Mouse (Mus musculus): ENCODE results near the gene Phlpp1. TPM values are rescaled to one million over a fixed set of nuclear protein-coding genes. Genes with fewer than 3 reads are reported as not detected.

Phlpp1 gene
- polyA plus RNA-seq, 1 experiment from 2014 or later: 7.7 TPM

GRCm38 (mm10) chr1:106187480-106187879 is 15.9 kb downstream of the Phlpp1 start:
- H3K9me3 ChIP-seq (ENCODE audit: control insufficient read depth, low read length): no peaks in the 10 kb centered on the region
- H3K27me3 ChIP-seq (replicated peaks; ENCODE audit: control insufficient read depth, insufficient read depth, low read length): no peaks in the 10 kb centered on the region
- no peak overlapping the region for H3K27ac ChIP-seq (ENCODE audit: low read length)
- no peaks in the 10 kb centered on the region for H3K36me3 ChIP-seq (ENCODE audit: control insufficient read depth, insufficient read depth)
- no peak overlapping the region for H3K4me3 ChIP-seq (replicated peaks; ENCODE audit: low read length)
- no peak overlapping the region for H3K9ac ChIP-seq (replicated peaks; ENCODE audit: low read depth, low read length)
- no peak overlapping the region for H3K4me2 ChIP-seq (ENCODE audit: low read length)
- no peak for ATAC-seq
- H3K4me1 ChIP-seq (replicated peaks; ENCODE audit: control insufficient read depth, insufficient read depth, low read length): peaks cover 9% of the 10 kb centered on the region

- Histone ChIP-seq H3K4me1 (replicated peaks; ENCODE audit: control insufficient read depth, insufficient read depth, low read length) (peaks cover 17% of the 10 kb centered on the region), H3K4me3 (replicated peaks; ENCODE audit: low read length) (no peak overlapping the region), H3K4me2 (ENCODE audit: low read length) (no peak overlapping the region), H3K36me3 (ENCODE audit: control insufficient read depth, insufficient read depth) (no peaks in the 10 kb centered on the region), H3K27ac (ENCODE audit: low read length) (no peak overlapping the region), H3K27me3 (replicated peaks; ENCODE audit: control insufficient read depth, insufficient read depth, low read length) (no peaks in the 10 kb centered on the region), H3K9me3 (ENCODE audit: control insufficient read depth, low read length) (no peaks in the 10 kb centered on the region), H3K9ac (replicated peaks; ENCODE audit: low read depth, low read length) (no peak overlapping the region)
- WGBS: 55% methylated on average over 3 of the region's 3 CpGs
- ATAC-seq: no peak
These were observed 17.2 kb downstream of the Phlpp1 start for GRCm38 (mm10) chr1:106188756-106189155.

- Histone ChIP-seq H3K9ac (replicated peaks; ENCODE audit: low read depth, low read length) (no peak overlapping the region), H3K4me1 (replicated peaks; ENCODE audit: control insufficient read depth, insufficient read depth, low read length) (peaks cover 17% of the 10 kb centered on the region), H3K4me2 (ENCODE audit: low read length) (no peak overlapping the region), H3K27me3 (replicated peaks; ENCODE audit: control insufficient read depth, insufficient read depth, low read length) (no peaks in the 10 kb centered on the region), H3K4me3 (replicated peaks; ENCODE audit: low read length) (no peak overlapping the region), H3K27ac (ENCODE audit: low read length) (no peak overlapping the region), H3K36me3 (ENCODE audit: control insufficient read depth, insufficient read depth) (no peaks in the 10 kb centered on the region), H3K9me3 (ENCODE audit: control insufficient read depth, low read length) (no peaks in the 10 kb centered on the region)
- WGBS: 94% methylated on average over 5 of the region's 5 CpGs
- ATAC-seq: no peak
These were observed 17.8 kb downstream of the Phlpp1 start for GRCm38 (mm10) chr1:106189311-106189710.

GRCm38 (mm10) chr1:106190695-106191094 is 19.1 kb downstream of the Phlpp1 start:
- H3K27me3 ChIP-seq (replicated peaks; ENCODE audit: control insufficient read depth, insufficient read depth, low read length): no peaks in the 10 kb centered on the region
- no peak overlapping the region for H3K27ac ChIP-seq (ENCODE audit: low read length)
- no peak overlapping the region for H3K9ac ChIP-seq (replicated peaks; ENCODE audit: low read depth, low read length)
- no peak overlapping the region for H3K4me2 ChIP-seq (ENCODE audit: low read length)
- peaks cover 15% of the 10 kb centered on the region for H3K4me1 ChIP-seq (replicated peaks; ENCODE audit: control insufficient read depth, insufficient read depth, low read length)
- no peaks in the 10 kb centered on the region for H3K9me3 ChIP-seq (ENCODE audit: control insufficient read depth, low read length)
- no peaks in the 10 kb centered on the region for H3K36me3 ChIP-seq (ENCODE audit: control insufficient read depth, insufficient read depth)
- no peak for ATAC-seq
- 60% methylated on average over 3 of the region's 3 CpGs for WGBS
- no peak overlapping the region for H3K4me3 ChIP-seq (replicated peaks; ENCODE audit: low read length)

GRCm38 (mm10) chr1:106191885-106192284 is 20.3 kb downstream of the Phlpp1 start:
- Histone ChIP-seq H3K4me3 (replicated peaks; ENCODE audit: low read length) (no peak overlapping the region), H3K9me3 (ENCODE audit: control insufficient read depth, low read length) (no peaks in the 10 kb centered on the region), H3K4me1 (replicated peaks; ENCODE audit: control insufficient read depth, insufficient read depth, low read length) (peaks cover 18% of the 10 kb centered on the region), H3K27me3 (replicated peaks; ENCODE audit: control insufficient read depth, insufficient read depth, low read length) (no peaks in the 10 kb centered on the region), H3K4me2 (ENCODE audit: low read length) (no peak overlapping the region), H3K9ac (replicated peaks; ENCODE audit: low read depth, low read length) (no peak overlapping the region), H3K36me3 (ENCODE audit: control insufficient read depth, insufficient read depth) (no peaks in the 10 kb centered on the region), H3K27ac (ENCODE audit: low read length) (no peak overlapping the region)
- WGBS: 30% methylated on average over 8 of the region's 8 CpGs
- ATAC-seq: no peak; the same call in 1 of the 2 replicates

- Histone ChIP-seq H3K9me3 (ENCODE audit: control insufficient read depth, low read length) (no peaks in the 10 kb centered on the region), H3K36me3 (ENCODE audit: control insufficient read depth, insufficient read depth) (no peaks in the 10 kb centered on the region), H3K4me1 (replicated peaks; ENCODE audit: control insufficient read depth, insufficient read depth, low read length) (peaks cover 22% of the 10 kb centered on the region), H3K27ac (ENCODE audit: low read length) (no peak overlapping the region), H3K4me3 (replicated peaks; ENCODE audit: low read length) (no peak overlapping the region), H3K4me2 (ENCODE audit: low read length) (no peak overlapping the region), H3K9ac (replicated peaks; ENCODE audit: low read depth, low read length) (no peak overlapping the region), H3K27me3 (replicated peaks; ENCODE audit: control insufficient read depth, insufficient read depth, low read length) (no peaks in the 10 kb centered on the region)
- ATAC-seq: no peak
- 31% methylated on average over 8 of the region's 8 CpGs for WGBS
These were observed 21.4 kb downstream of the Phlpp1 start for GRCm38 (mm10) chr1:106192864-106193470.

GRCm38 (mm10) chr1:106193487-106193886 is 21.9 kb downstream of the Phlpp1 start:
- no peak for ATAC-seq
- H3K9ac ChIP-seq (replicated peaks; ENCODE audit: low read depth, low read length): no peak overlapping the region
- peaks cover 28% of the 10 kb centered on the region for H3K4me1 ChIP-seq (replicated peaks; ENCODE audit: control insufficient read depth, insufficient read depth, low read length)
- H3K36me3 ChIP-seq (ENCODE audit: control insufficient read depth, insufficient read depth): no peaks in the 10 kb centered on the region
- H3K4me2 ChIP-seq (ENCODE audit: low read length): no peak overlapping the region
- no peak overlapping the region for H3K27ac ChIP-seq (ENCODE audit: low read length)
- no peaks in the 10 kb centered on the region for H3K9me3 ChIP-seq (ENCODE audit: control insufficient read depth, low read length)
- H3K4me3 ChIP-seq (replicated peaks; ENCODE audit: low read length): no peak overlapping the region
- WGBS: 51% methylated on average over 3 of the region's 3 CpGs
- no peaks in the 10 kb centered on the region for H3K27me3 ChIP-seq (replicated peaks; ENCODE audit: control insufficient read depth, insufficient read depth, low read length)

GRCm38 (mm10) chr1:106194263-106194662 is 22.7 kb downstream of the Phlpp1 start:
- H3K4me2 ChIP-seq (ENCODE audit: low read length): no peak overlapping the region
- no peak overlapping the region for H3K4me3 ChIP-seq (replicated peaks; ENCODE audit: low read length)
- no peak overlapping the region for H3K27ac ChIP-seq (ENCODE audit: low read length)
- peaks cover 32% of the 10 kb centered on the region for H3K4me1 ChIP-seq (replicated peaks; ENCODE audit: control insufficient read depth, insufficient read depth, low read length)
- WGBS: 64% methylated on average over 3 of the region's 3 CpGs
- no peaks in the 10 kb centered on the region for H3K9me3 ChIP-seq (ENCODE audit: control insufficient read depth, low read length)
- H3K9ac ChIP-seq (replicated peaks; ENCODE audit: low read depth, low read length): no peak overlapping the region
- no peaks in the 10 kb centered on the region for H3K36me3 ChIP-seq (ENCODE audit: control insufficient read depth, insufficient read depth)
- no peak for ATAC-seq
- H3K27me3 ChIP-seq (replicated peaks; ENCODE audit: control insufficient read depth, insufficient read depth, low read length): no peaks in the 10 kb centered on the region

GRCm38 (mm10) chr1:106197991-106198390 is 26.4 kb downstream of the Phlpp1 start:
- Histone ChIP-seq H3K36me3 (ENCODE audit: control insufficient read depth, insufficient read depth) (no peaks in the 10 kb centered on the region), H3K9me3 (ENCODE audit: control insufficient read depth, low read length) (no peaks in the 10 kb centered on the region), H3K27me3 (replicated peaks; ENCODE audit: control insufficient read depth, insufficient read depth, low read length) (no peaks in the 10 kb centered on the region), H3K4me1 (replicated peaks; ENCODE audit: control insufficient read depth, insufficient read depth, low read length) (peaks cover 47% of the 10 kb centered on the region), H3K4me2 (ENCODE audit: low read length) (peak overlapping the region; percentile 13; the same call in 1 of the 2 replicates), H3K9ac (replicated peaks; ENCODE audit: low read depth, low read length) (no peak overlapping the region), H3K4me3 (replicated peaks; ENCODE audit: low read length) (no peak overlapping the region), H3K27ac (ENCODE audit: low read length) (no peak overlapping the region)
- ATAC-seq: no peak
- WGBS: 37% methylated on average over 5 of the region's 5 CpGs

GRCm38 (mm10) chr1:106199109-106199508 is 27.6 kb downstream of the Phlpp1 start:
- no peak overlapping the region for H3K4me3 ChIP-seq (replicated peaks; ENCODE audit: low read length)
- no peaks in the 10 kb centered on the region for H3K27me3 ChIP-seq (replicated peaks; ENCODE audit: control insufficient read depth, insufficient read depth, low read length)
- no peak for ATAC-seq
- no peaks in the 10 kb centered on the region for H3K36me3 ChIP-seq (ENCODE audit: control insufficient read depth, insufficient read depth)
- H3K9me3 ChIP-seq (ENCODE audit: control insufficient read depth, low read length): no peaks in the 10 kb centered on the region
- no peak overlapping the region for H3K4me2 ChIP-seq (ENCODE audit: low read length)
- H3K9ac ChIP-seq (replicated peaks; ENCODE audit: low read depth, low read length): no peak overlapping the region
- peaks cover 49% of the 10 kb centered on the region for H3K4me1 ChIP-seq (replicated peaks; ENCODE audit: control insufficient read depth, insufficient read depth, low read length)
- 37% methylated on average over 4 of the region's 4 CpGs for WGBS
- 0 out of 2 replicates have a peak overlapping the region, but pooled peaks have one; percentile 33 for H3K27ac ChIP-seq (ENCODE audit: low read length)

Data from forebrain, embryonic 16.5 days (tissue).